ENCODE assay signal across 10 mouse cellular contexts in genomic region chr5:37247456-37247855, GRCm38 (mm10). TPM values are rescaled to one million over a fixed set of nuclear protein-coding genes. Genes with fewer than 3 reads are reported as not detected.
DNase-seq lines count a peak whose midpoint lies in the region; ATAC-seq and TF ChIP-seq lines count a peak whose summit lies in the region.
"Had no signal": no experiment of that assay in that cellular context is flagged by ENCODE, and none has a peak within 500 bp of the region (broad histone marks: within the 10 kb centered on the region; RNA-seq: fewer than 3 reads in every experiment).

No protein-coding gene starts in this region.

- peak overlapping the region; percentile 7; the same call in 1 of the 2 replicates for H3K9ac ChIP-seq in ES-E14 (ENCODE audit: insufficient read depth, low read depth, low read length, poor library complexity, severe bottlenecking)
- H3K9ac ChIP-seq in forebrain, embryonic 15.5 days (replicated peaks), result peak overlapping the region; percentile 49
- peak overlapping the region; percentile 93 for H3K9ac ChIP-seq in midbrain, embryonic 13.5 days (replicated peaks)
- H3K9ac ChIP-seq in stomach, postnatal 0 days (ENCODE audit: low read length), result no peak overlapping the region
- H3K9ac ChIP-seq: embryonic facial prominence, embryonic 15.5 days; limb, embryonic 12.5 days had no signal

- no peaks in the 10 kb centered on the region for H3K9me3 ChIP-seq in ES-E14 (ENCODE audit: control insufficient read depth, insufficient read depth, low read depth, low read length)
- H3K9me3 ChIP-seq in forebrain, embryonic 15.5 days, result no peaks in the 10 kb centered on the region
- no peaks in the 10 kb centered on the region for H3K9me3 ChIP-seq in midbrain, embryonic 13.5 days
- H3K9me3 ChIP-seq in stomach, postnatal 0 days (ENCODE audit: control insufficient read depth, low read length), result no peaks in the 10 kb centered on the region
- H3K9me3 ChIP-seq: embryonic facial prominence, embryonic 15.5 days; limb, embryonic 12.5 days had no signal

- H3K4me3 ChIP-seq in ES-E14 (ENCODE audit: insufficient read depth in 1 of 2, low read depth in 1 of 2, low read length in 2 of 2, poor library complexity in 1 of 2, severe bottlenecking in 1 of 2), result peak overlapping the region; percentile 37 to 47
- H3K4me3 ChIP-seq in forebrain, embryonic 15.5 days, result peak overlapping the region; percentile 78
- H3K4me3 ChIP-seq in midbrain, embryonic 13.5 days (replicated peaks), result peak overlapping the region; percentile 86
- no peak overlapping the region for H3K4me3 ChIP-seq in stomach, postnatal 0 days (ENCODE audit: low read depth, low read length)

- no peak for ATAC-seq in forebrain, embryonic 15.5 days (replicated peaks)
- no peak for ATAC-seq in midbrain, embryonic 13.5 days
- ATAC-seq in stomach, postnatal 0 days (ENCODE audit: low FRiP score, low TSS enrichment), result no peak

- H3K27ac ChIP-seq in ES-E14 (ENCODE audit: insufficient read depth, low read depth, low read length, poor library complexity, severe bottlenecking), result peak overlapping the region; percentile 79; the same call in 1 of the 2 replicates
- H3K27ac ChIP-seq in forebrain, embryonic 15.5 days (replicated peaks), result peak overlapping the region; percentile 94
- peak overlapping the region; percentile 98 for H3K27ac ChIP-seq in midbrain, embryonic 13.5 days
- H3K27ac ChIP-seq in stomach, postnatal 0 days (replicated peaks), result no peak overlapping the region
- H3K27ac ChIP-seq: embryonic facial prominence, embryonic 15.5 days; limb, embryonic 12.5 days had no signal

- peak overlapping the region; percentile 61 for H3K4me2 ChIP-seq in forebrain, embryonic 15.5 days (replicated peaks)
- peak overlapping the region; percentile 84 for H3K4me2 ChIP-seq in midbrain, embryonic 13.5 days (replicated peaks)
- H3K4me2 ChIP-seq in stomach, postnatal 0 days (replicated peaks; ENCODE audit: low read depth), result no peak overlapping the region

- in situ Hi-C loops in ES-E14 (cut with MboI; ENCODE audit: low sequenced_read_pairs in 2 of 2, unreplicated experiment in 2 of 2), result loop anchor here in 1 of 2 experiments (10.0 kb wide), 1 partner anchor 577 kb away; the partner anchor contains the start of gene Msx1

- H3K27me3 ChIP-seq in forebrain, embryonic 15.5 days, result peaks cover 11% of the 10 kb centered on the region; the same call in 1 of the 2 replicates
- peaks cover 13% of the 10 kb centered on the region for H3K27me3 ChIP-seq in midbrain, embryonic 13.5 days
- peaks cover 18% of the 10 kb centered on the region for H3K27me3 ChIP-seq in stomach, postnatal 0 days (ENCODE audit: control insufficient read depth, insufficient read depth, low read length)

- peaks cover 20 to 36% of the 10 kb centered on the region in 2 experiments for H3K4me1 ChIP-seq in ES-E14 (ENCODE audit: control insufficient read depth in 2 of 2, insufficient read depth in 2 of 2, low read length in 2 of 2, poor library complexity in 1 of 2)
- H3K4me1 ChIP-seq in forebrain, embryonic 15.5 days, result peaks cover 81% of the 10 kb centered on the region
- peaks cover 83% of the 10 kb centered on the region for H3K4me1 ChIP-seq in midbrain, embryonic 13.5 days (replicated peaks)
- no peaks in the 10 kb centered on the region for H3K4me1 ChIP-seq in stomach, postnatal 0 days (replicated peaks; ENCODE audit: control insufficient read depth, insufficient read depth)

- no peak for DNase-seq in ES-E14 (ENCODE audit: low read depth, low spot score)
- DNase-seq in cerebellum, adult 9-10 months, result peak; percentile 86
- DNase-seq in stomach, postnatal 0 days (ENCODE audit: low spot score), result no peak
- DNase-seq in kidney, adult 8-10 months, result no peak
- no peak for DNase-seq in ovary, postnatal 36 days (ENCODE audit: low spot score)
- DNase-seq: thymus, adult 2 months had no signal

- WGBS in forebrain, embryonic 15.5 days, result 47% methylated on average over 4 of the region's 4 CpGs
- WGBS in midbrain, embryonic 13.5 days, result 45% methylated on average over 4 of the region's 4 CpGs
- 37% methylated on average over 4 of the region's 4 CpGs for WGBS in stomach, postnatal 0 days

- no peak for TF ChIP-seq EP300 in stomach, postnatal 0 days (optimal IDR thresholded peaks at IDR 0.05)

- TF ChIP-seq CTCF in stomach, postnatal 0 days (IDR thresholded peaks at IDR 0.05; ENCODE audit: low read depth), result no peak

- H3K36me3 ChIP-seq in ES-E14 (ENCODE audit: control insufficient read depth, insufficient read depth, low read length, poor library complexity, severe bottlenecking), result peaks cover 2% of the 10 kb centered on the region; the same call in 1 of the 2 replicates
- no peaks in the 10 kb centered on the region for H3K36me3 ChIP-seq in forebrain, embryonic 15.5 days
- peaks cover 6% of the 10 kb centered on the region for H3K36me3 ChIP-seq in midbrain, embryonic 13.5 days
- H3K36me3 ChIP-seq in stomach, postnatal 0 days (ENCODE audit: control insufficient read depth, insufficient read depth, low read length), result no peaks in the 10 kb centered on the region
- H3K36me3 ChIP-seq: embryonic facial prominence, embryonic 15.5 days; limb, embryonic 12.5 days had no signal

TF ChIP-seq in ES-E14, 5 proteins besides CTCF, POLR2A, EP300 and RAD21:
- TF ChIP-seq CHD2 (IDR thresholded peaks at IDR 0.05; ENCODE audit: low read depth, low read length) (no peak), MAFK (IDR thresholded peaks at IDR 0.05; ENCODE audit: insufficient read depth, low read depth, low read length) (no peak), ZC3H11A (IDR thresholded peaks at IDR 0.05; ENCODE audit: borderline replicate concordance, low read depth, low read length) (no peak), ZNF384 (IDR thresholded peaks at IDR 0.05; ENCODE audit: low read depth, low read length) (no peak), HCFC1 (IDR thresholded peaks at IDR 0.05; ENCODE audit: borderline replicate concordance, insufficient read depth, low read length) (no peak)

RNA-seq across cellular contexts. Expression of gene Crmp1, which starts 5.7 kb away (rescaled TPM):
- total RNA-seq in ES-E14 (2012; rRNA removed), result 24.5 and 38.1 TPM in 2 replicates
- 790 and 813 TPM in 2 replicates for polyA plus RNA-seq in forebrain, embryonic 15.5 days (2015; fragmentation: Nextera tagmentation; extraction: Ambion mirVana)
- 711 and 713 TPM in 2 replicates for polyA plus RNA-seq in midbrain, embryonic 13.5 days (2015; fragmentation: Nextera tagmentation; extraction: Ambion mirVana)
- 6.8 and 8.5 TPM in 2 replicates for polyA plus RNA-seq in stomach, postnatal 0 days (2015; fragmentation: Nextera tagmentation; extraction: Ambion mirVana)

Comparison
In these comparisons a context has a peak if more than half of its experiments do, and no peak if none do; other contexts are left out.
1. RNA of gene Crmp1, which starts 5.7 kb away (polyA plus RNA-seq): 790 to 813 TPM in forebrain, embryonic 15.5 days and 711 to 713 TPM in midbrain, embryonic 13.5 days; 6.8 to 8.5 TPM in stomach, postnatal 0 days; every median in the first group is over 10 times any median in the second.